Mouse (Mus musculus) mouse embryonic stem cell (cell line): ENCODE measurements around the gene Otop3.

Experiments used
- in situ Hi-C, 2 experiments: fragments of 300-500 bp; cut with MboI; formaldehyde crosslinking; loops; 1 replicate in 1 of 2; 3 replicates in 1 of 2; pipeline ENCODE4 v1.14.3; 2019 to 2020; ENCODE audit warnings: low sequenced_read_pairs in 2 of 2, low pct_unique_long_range_greater_than_20kb in 1 of 2, mixed read lengths in 1 of 2; ENCODE audit not compliant: unreplicated experiment in 1 of 2

Gene Otop3

GRCm38 (mm10) chr11:115354183-115354582, 19.7 kb downstream of the Otop3 start:
- in situ Hi-C loops: no loop called here

GRCm38 (mm10) chr11:115358468-115358867, 23.9 kb downstream of the Otop3 start:
- in situ Hi-C loops: loop anchor here in 1 of 2 experiments (5.0 kb wide), 2 partner anchors 36 to 84 kb away; partner anchors contain the start of genes Trim80 and Ush1g

GRCm38 (mm10) chr11:115359293-115359692, 24.8 kb downstream of the Otop3 start:
- in situ Hi-C loops: loop anchor here in 1 of 2 experiments (5.0 kb wide), 2 partner anchors 37 to 83 kb away; partner anchors contain the start of genes Trim80 and Ush1g

GRCm38 (mm10) chr11:115359726-115360125, 25.2 kb downstream of the Otop3 start:
- in situ Hi-C loops: loop anchor here in 1 of 2 experiments (5.0 kb wide), 2 partner anchors 37 to 83 kb away; partner anchors contain the start of genes Trim80 and Ush1g

- in situ Hi-C loops: no loop called here
These were observed 29.6 kb downstream of the Otop3 start for GRCm38 (mm10) chr11:115364136-115364535.

- in situ Hi-C loops: no loop called here
These were observed 31.6 kb downstream of the Otop3 start for GRCm38 (mm10) chr11:115366039-115366705.

GRCm38 (mm10) chr11:115366706-115367394, 32.3 kb downstream of the Otop3 start:
- in situ Hi-C loops: no loop called here

- in situ Hi-C loops: no loop called here
These were observed 32.9 kb downstream of the Otop3 start, which contains the start of gene Hid1 for GRCm38 (mm10) chr11:115367395-115367944. TSS of gene Hid1 (minus strand) at chr11:115367756.

GRCm38 (mm10) chr11:115370368-115370767, 35.8 kb downstream of the Otop3 start:
- in situ Hi-C loops: no loop called here

GRCm38 (mm10) chr11:115371354-115371753, 36.8 kb downstream of the Otop3 start:
- in situ Hi-C loops: no loop called here

GRCm38 (mm10) chr11:115372015-115372414, 37.5 kb downstream of the Otop3 start:
- in situ Hi-C loops: no loop called here

GRCm38 (mm10) chr11:115372737-115373136, 38.2 kb downstream of the Otop3 start:
- in situ Hi-C loops: no loop called here

- in situ Hi-C loops: no loop called here
These were observed 39.5 kb downstream of the Otop3 start for GRCm38 (mm10) chr11:115373805-115374694.

- in situ Hi-C loops: no loop called here
These were observed 40.3 kb downstream of the Otop3 start for GRCm38 (mm10) chr11:115374695-115375425.

- in situ Hi-C loops: no loop called here
These were observed 42.2 kb downstream of the Otop3 start for GRCm38 (mm10) chr11:115376722-115377121.

GRCm38 (mm10) chr11:115377254-115377653, 42.7 kb downstream of the Otop3 start:
- in situ Hi-C loops: no loop called here

- in situ Hi-C loops: no loop called here
These were observed 43.3 kb downstream of the Otop3 start for GRCm38 (mm10) chr11:115377854-115378253.

- in situ Hi-C loops: no loop called here
These were observed 46.7 kb downstream of the Otop3 start for GRCm38 (mm10) chr11:115381276-115381675.
